Mouse (Mus musculus) fat pad, adult 2 months (tissue): ENCODE results near the gene Fgfr2.

ENCODE experiments used
- DNase-seq: peaks from one replicate; pipeline ENCODE4 v3.0.0-alpha.2; 2011; ENCODE audit warnings: low read depth, low spot score; ENCODE audit errors: extremely low read depth

Gene Fgfr2

DNA sequence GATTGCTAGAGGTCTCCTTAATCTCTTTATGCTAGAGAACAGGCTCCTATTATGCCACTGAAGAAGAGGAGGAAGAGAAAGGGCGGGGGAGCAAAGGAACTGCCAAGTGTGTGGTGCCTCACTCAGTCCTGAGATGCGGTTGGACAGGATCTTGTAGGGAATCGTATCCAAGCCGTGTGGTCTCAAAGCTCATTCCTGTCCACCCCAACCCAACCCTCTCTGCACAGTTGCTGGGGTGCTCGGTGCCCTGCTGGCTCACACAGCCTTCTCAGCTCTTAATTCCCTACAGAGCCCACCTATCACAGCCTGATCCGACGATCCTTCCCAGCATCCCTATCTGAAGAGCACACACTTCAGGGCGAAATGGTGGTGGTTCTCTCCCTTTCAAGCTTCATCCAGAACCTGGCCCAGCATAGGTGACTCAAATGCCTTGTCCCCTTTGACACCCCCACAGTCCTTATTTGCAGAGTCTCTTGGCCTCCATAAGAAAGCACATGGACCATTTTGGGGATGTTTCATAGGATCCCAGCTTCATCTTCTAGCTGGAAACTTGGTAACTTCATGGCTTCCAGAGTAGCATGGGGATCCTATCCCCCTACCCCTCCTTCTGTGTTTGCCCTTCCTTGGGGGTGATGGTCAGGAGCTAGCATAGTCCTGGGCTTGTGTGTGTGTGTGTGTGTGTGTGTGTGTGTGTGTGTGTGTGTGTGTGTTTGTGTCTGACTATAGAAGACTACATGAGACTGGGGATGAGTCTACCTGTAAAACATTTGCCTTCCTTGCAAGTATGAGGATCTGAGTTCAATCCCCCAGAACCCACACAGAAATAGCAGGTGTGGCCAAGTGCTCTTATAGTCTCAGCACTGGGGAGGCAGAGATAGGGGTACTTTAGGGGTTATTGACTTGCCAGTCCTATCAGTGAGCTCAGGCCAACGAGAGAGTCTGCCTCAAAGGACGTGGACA is 766.0 kb downstream of the Fgfr2 start:
- no peak for DNase-seq

DNA sequence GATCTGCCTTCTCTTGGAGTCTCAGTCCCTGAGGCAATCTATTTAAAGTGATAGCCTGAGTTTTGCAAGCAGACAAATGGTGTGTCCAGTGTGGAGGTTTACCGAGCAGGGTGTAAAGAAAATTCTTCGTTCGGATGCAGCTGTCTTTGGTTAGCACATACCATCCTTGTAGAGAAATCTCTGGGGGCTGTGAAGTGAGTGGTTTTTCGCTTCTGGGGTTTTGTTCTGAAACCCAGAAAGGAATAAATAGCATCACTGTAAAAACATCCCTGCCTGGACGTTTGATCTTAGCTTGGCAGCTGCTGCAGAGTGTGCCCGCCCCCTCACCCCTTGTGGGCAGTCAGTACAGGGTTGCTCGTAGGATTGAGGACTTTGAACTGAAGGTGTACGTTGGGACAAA is 767.0 kb downstream of the Fgfr2 start:
- DNase-seq = no peak

DNA sequence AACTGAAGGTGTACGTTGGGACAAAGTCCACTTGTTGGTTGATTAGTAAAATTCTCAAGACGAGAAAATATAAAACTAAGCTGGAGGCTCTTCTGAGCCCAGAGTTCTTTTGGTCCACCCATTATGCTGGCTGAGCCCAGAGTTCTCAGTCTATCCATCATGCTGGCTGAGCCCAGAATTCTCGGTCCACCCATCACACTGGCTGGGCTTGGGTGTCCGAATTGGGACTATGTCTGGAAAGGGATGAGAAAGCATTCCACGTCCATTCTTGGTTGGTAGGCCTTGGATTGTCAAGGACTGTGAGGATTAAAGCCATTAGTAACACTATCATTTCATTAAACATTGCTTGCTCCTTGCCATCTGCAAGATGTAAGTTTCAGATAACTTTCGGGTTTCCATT is 767.4 kb downstream of the Fgfr2 start:
- no peak for DNase-seq

DNA sequence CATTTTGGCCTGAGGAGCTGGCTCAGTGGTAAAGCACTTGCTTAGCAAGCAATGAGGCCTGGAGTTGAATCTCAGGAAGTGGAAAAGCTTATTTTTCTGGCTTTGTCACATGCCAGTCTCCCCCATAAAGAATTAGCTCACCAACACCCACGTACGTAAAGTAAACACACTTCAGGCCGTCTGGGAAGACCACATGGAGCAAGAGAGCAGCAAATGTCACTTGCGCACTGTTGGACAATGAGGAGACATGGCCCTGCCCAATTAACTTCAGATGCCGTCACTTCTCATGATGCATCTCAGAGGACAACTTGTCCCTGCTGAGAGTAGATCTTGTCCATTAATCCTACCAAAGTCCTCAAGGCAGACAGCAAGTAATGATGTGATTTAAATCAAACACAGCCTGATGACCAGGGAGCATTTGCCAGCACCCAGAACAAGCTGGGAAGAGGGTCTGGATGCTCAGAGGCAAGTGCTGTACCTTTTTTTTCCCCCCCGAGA is 774.0 kb downstream of the Fgfr2 start:
- no peak for DNase-seq

DNA sequence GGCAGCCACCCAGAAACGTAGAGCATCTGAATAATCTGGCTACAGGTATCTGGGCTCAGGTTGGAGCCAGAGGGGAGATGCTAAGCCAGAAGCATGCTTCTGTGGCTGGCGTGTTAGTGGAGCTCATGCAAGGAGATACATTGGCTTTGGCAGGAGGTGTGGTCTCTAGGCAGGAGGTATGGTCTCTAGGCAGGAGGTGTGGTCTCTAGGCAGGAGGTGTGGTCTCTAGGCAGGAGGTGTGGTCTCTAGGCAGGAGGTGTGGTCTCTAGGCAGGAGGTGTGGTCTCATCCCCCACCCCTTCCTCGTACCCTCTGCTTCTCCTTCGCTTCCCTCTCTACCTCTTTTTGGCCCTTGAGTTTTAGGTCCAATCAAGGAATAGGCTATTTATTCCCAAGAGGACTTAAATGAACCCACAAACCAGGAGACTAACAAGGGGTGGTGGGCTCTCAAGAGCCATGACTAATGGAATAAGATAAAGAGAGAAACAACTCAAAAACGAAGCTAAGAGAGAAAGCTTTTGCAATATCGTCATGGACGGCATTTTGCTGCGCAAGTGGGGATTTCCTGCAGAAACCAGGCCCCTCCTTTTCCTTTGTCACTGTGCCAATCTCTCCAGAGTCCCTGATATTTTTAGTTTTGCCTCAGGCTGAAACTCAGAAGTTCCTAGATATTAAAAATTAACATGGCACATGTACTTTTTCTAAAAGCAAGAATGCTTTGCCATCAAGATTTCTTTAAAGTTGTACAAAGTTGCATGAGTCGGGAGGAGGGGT is 775.7 kb downstream of the Fgfr2 start:
- no peak for DNase-seq

DNA sequence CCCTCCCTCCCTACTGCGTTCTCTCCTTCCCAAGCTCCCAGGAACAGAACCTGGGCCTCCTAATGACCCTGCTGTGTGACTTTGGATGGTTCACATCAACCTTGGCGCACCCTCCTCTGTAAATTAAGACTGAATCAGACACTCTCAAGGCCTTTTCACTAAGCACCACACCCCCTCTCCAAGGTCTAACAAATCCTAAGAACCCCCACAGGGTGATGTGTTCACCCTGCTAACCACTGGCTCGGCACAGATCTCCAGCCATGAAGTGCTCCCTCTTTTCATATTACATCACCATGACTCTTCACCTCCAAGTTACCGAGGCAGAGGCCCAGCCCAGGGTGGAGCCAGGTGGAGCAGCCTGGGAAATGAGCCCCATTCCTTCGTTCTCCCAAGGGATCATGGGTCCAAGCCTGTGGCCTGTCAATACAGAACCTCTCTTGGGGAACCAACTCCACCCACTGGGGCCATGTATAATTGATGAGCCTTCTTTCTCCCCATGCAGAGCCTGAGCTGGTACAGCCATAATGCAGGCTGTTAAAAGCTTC is 777.6 kb downstream of the Fgfr2 start:
- no peak for DNase-seq

DNA sequence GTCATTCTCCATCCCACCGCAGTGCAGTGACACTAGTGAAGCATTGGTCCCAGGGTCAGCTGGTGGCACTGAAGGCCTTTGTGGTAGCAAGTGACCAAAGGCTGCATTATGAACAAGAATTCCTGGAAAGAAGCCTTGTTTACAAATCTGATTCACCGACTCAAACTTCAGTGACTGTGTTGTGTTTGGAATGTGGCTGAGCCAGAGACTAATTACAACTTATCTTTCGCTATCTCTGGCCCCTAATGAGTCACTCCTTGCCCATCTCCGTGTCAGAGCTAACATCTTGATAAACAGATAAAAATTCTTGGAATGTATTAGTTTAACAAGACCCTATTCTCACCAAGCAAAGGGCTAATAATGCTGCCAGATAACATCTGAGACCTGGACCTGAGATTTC is 778.5 kb downstream of the Fgfr2 start:
- no peak for DNase-seq

DNA sequence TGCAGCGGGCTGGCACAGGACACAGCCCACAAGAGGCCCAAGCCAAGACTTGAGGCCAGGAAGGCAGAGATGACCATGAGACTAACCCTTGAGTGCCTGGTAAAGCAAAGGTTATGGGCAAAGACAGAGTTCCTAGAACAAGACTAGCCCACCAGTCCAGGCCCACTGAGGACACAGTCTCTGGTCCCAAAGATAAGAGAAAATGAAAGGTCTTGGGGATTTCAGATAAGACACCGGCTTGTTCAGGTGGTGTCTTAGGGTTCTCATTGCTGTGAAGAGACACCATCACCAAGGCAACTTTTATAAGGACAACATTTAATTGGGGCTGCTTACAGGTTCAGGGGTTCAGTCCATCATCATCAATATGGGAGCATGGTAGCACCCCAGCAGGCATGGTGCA is 779.2 kb downstream of the Fgfr2 start:
- DNase-seq = no peak

DNA sequence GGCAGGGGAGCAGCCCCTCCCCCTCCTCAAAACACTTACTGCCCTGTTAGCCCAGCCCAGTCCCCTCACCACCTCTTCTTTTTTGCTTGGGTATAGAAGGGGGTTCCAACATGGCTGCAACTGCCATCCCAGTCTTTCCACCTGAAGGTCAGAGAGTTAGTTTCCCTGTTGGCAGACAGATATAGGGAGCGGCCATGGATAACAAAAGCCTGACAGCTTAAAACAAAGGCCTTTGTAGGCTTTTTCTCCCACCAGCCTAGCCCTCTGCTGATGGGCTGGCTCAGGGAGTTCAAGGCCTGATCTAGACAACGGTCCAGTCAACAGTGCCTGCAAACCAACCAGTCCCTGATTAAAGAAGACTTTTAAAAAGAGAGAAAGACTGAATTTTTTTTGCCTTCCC is 780.0 kb downstream of the Fgfr2 start:
- no peak for DNase-seq

DNA sequence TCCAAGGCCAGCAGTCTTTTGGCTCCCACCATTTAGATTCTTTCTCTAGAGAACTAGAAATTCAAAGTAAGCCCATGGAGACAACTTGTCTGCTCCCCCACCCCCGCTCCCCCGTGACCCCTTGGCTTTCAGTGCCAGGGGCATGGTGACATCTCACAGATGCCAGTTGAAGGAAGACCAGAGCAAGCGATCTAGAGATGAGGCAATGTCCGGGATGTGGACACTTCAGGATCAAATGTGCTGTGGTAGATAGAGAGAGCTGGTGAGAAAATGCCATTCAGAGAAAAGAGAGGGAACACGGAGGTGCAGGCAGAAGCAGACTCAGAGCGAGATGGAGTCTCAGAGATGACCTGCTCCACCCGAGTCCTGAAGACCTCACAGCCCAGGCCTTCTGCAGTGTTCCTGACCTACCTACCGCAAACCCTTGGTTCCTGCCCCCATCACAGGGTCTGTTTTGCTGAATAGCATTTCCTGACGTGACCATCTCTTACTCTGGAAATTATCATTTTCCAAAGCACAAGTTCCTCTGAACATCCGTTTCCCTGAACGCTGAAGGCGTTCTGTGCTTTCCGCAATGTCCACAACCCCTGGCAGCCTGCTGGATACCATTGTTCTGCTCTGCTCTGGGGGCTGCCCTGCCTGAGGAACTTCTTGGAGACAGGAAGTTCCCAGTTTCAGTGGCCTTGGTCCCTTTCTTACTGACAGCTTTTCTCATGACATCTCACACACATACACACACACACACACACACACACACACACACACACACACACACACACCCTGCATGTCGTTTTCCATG is 783.9 kb downstream of the Fgfr2 start:
- no peak for DNase-seq

DNA sequence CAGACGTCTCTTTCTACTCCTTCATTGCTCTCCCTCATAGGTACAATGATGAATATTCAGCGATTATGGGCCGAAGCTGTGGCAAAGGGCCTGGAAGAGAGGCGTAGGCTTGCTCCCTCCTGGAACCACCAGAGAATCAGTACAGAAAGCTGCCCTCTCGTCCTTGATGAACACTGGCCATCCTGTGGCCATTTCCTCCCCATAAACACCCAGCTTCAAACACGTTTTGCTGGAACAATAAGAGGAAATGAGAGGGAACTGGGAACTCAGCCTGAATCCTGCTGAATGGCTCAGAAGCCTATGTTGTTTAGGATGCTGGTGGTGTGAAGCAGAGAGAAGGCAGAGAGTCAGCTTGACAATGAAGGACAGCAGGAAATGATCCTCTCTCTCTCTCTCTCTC is 784.8 kb downstream of the Fgfr2 start:
- DNase-seq = no peak

DNA sequence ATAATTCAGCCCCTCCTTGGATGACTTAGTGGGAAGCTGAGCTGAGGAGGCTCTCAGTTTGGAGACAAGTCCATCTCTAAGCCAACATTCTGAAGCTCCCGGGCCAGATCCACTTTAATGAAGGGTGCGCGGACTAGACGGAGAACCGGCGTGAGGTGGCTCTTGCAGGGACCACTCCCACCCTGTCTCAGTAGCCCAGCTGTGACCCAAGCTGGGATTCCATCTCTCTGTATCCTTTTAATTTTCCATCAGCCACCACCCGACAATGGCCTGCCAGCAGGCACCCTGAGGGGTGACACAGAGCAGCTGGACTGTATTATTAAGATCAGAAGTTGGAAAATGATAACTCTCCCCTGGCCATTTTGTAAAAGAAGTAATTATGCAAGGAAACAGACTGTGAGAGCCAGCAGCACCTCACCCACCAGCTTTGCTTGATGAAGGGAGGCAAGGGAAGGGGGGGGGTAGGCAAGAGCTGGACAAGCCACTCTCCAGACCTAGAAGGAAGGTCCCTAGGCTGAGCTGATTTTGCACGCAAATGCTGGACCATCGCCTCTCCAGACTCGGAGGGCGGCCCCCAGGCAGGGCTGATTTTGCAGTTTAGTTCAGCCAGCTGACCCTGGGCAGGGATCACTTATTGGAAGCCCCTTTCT is 785.8 kb downstream of the Fgfr2 start:
- DNase-seq = no peak

DNA sequence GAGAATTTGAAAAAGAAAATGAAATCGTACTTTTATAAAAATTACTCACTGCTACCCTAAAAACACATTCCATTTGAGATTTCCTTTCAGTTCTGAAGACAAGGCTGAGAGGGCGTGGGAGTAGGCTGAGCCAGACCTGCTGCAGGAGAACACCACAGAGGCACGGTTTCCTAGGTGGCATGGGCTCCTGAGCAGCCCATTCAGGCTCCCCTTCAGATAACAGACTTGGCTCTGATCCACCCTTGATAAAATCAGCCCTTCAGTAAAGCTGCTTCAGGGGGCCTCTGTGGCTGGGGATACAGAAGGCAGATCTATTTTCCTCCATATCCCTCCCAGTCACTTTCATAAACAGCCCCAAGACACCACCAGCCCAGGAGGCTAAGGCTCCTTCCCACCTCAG is 786.4 kb downstream of the Fgfr2 start:
- DNase-seq = no peak

DNA sequence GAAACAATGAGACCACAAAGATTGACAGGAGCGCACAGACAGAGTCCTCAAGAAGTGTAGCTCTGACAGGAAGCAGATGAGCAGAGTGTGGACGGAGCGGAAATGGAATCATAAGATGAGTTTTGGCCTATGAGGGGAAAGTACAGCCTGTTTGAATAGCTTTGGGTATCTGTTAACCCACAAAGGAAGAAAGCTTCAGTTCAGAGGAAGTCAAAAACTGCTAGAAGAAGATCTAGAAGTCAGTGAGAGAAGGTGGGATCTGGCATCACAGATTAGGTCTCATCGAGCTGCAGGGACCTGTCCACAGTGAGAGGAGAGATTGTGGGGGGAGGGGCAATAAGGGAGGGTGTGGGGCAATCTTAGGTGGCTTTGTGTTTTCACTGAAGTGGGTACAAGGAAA is 787.8 kb downstream of the Fgfr2 start:
- DNase-seq = no peak

DNA sequence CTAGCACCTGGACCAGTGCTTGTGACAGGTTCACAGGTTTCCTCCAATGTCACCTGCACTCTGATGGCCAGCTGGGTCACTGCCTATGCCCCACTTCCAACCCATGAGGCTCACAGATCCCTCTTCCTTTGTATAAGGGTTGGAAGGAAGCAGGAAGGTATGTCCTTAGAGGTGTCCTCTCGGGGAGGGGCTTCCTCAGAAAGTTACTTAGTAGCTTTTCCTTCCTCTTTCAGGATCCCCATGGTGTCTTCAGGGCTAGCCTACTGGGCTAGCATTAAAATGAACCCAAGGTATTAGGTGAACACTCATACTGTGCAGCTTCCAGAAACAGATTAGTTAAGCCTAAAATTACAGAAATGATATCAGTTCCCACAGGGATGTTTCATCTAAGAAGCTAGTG is 790.1 kb downstream of the Fgfr2 start:
- DNase-seq = no peak

DNA sequence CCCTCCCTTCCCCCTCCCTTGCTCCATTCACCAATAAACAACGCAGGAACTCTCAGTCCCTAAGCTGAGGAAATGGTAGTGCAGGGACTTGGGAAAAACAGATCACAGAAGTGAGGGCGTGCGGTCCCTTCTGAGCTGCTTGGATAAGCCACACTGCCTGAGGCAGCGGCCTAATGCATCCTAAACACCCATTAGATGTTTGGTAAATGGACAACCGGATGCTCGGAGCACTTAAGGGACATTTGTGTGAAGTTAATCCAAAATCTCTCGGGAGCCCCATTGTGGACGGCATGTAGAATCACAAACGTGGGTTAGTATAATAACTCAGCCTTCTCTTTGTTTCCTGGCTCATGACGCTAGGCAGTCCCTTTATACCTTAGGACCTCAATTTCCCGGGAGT is 791.0 kb downstream of the Fgfr2 start:
- DNase-seq = no peak

DNA sequence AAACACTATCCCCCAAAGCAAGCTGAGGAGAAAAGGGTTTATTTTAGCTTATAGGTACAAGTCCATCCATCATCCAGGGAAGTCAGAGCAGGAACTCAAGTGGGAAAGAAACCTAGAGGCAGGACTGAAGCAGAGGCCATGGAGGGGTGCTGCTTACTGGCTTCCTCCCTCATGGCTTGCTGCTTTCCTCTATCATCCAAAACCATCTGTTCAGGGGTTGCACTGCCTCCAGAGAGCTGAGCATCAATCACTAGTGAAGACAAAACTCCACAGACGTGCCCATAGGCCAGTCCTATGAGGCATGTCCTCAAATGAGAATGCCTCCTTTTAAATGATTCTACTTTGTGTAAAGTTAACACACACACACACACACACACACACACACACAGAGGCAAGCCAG is 793.0 kb downstream of the Fgfr2 start:
- no peak for DNase-seq

DNA sequence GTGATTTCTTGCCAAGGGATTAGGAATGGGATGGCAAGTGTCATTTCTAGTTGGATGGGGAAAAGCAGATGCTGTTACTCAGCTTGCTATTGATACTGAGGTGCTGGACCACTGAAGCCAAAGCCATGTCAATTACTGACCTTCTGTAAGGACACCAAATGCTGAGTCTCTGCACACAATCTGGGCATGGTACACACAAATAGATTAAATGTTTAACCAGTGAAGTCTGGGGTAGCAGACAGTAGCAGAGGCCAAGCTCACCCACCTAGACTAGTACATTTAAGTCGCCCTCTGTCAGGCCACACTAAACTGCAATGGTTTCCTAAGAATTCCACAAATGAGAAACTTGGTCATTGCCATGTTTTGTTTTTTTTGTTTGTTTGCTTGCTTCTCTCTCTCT is 794.5 kb downstream of the Fgfr2 start:
- no peak for DNase-seq

DNA sequence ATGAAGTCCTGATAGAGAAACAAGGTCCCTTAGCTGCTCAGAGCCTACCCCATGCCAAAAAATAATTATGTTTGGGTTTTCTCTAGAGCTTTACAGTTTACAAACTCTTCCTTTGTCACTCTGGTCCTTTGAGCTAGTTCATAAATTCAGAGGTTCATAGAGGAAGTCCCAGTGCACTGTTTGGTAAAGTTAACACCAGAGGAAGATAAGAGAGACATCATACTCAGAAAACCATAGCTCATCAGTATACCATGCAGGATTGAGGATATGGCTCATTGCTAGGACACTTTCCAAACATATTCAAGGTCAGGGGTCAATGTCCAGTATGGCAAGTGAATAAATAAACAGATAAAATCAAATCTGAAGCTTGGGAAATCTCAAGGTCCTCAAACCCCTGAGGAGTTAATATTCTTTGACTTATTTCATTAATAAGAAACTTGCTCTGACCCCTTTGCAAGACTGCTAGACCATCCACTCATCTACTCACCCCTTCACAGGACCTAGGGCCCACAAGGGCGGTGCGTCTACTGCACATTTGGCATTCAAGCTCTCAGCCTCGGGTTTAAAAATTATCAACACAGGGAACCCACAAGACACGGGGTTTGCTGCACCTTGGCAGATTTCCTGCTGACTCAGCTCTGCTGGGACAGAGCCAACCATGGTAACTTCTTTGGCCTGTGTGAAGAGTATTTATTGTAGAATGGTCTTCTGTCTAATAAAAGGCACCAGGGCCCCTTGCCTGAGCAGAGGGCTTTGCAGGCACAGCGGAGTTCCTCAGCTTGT is 797.4 kb downstream of the Fgfr2 start:
- DNase-seq = no peak

DNA sequence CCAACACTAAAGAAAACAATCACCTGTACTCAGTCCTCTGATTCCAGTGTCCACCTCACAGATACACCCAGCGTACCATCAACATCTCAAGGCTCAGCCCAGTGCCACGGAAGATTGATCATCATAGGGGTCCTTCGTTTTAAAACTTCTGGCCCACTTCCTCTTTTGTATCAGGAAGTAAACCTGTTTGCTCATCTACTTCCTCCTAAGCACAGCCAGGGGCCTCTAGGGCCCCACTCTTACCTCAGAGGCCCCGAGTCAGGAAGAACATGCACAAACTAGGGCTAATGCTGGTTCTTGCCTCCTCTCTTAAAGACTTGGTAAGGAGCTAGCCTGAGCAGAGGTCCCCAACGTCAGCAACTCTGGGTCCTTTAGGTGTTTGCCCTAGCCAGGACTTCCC is 799.7 kb downstream of the Fgfr2 start:
- no peak for DNase-seq
